Mouse (Mus musculus): ENCODE data around the gene Acaca. TPM values are rescaled to one million over a fixed set of nuclear protein-coding genes. Genes with fewer than 3 reads are reported as not detected.

Acaca gene
- polyA plus RNA-seq, 1 experiment from 2014 or later = 22.6 TPM

DNA sequence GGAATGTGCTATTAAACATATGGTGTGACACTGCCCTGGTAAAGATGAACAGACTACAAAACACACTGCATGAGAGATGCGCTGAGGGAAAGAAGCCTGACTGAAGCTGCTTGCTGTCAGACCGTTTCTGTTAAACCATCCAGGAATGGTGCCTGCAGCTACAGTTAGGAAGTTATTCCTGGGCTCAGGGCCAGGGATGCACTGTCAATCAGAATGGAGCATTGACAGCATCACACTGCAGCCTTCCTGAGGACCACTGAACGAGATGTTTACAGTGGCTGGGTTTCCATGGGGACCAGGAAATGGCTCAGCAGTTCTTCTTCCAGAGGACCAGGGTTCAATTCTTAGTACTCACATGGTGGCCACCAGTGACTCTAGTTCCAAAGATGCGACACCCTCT, 280.9 kb downstream of the Acaca start:
- no peak overlapping the region for H3K4me3 ChIP-seq (ENCODE audit: low read length)
- no peaks in the 10 kb centered on the region for H3K36me3 ChIP-seq (ENCODE audit: control insufficient read depth, insufficient read depth, low read length)
- ATAC-seq = no peak
- H3K27ac ChIP-seq (ENCODE audit: low read depth, low read length) = no peak overlapping the region
- H3K4me1 ChIP-seq (ENCODE audit: control insufficient read depth, insufficient read depth, low read depth, low read length) = peaks cover 6% of the 10 kb centered on the region
- peaks cover 2% of the 10 kb centered on the region; the same call in 1 of the 2 replicates for H3K9me3 ChIP-seq (ENCODE audit: control insufficient read depth, low read length)
- no peak overlapping the region for H3K4me2 ChIP-seq (ENCODE audit: low read length)
- no peak overlapping the region for H3K9ac ChIP-seq (ENCODE audit: low read depth, low read length)
- 41% methylated on average over 4 of the region's 4 CpGs for WGBS
- no peaks in the 10 kb centered on the region for H3K27me3 ChIP-seq (replicated peaks; ENCODE audit: control insufficient read depth, insufficient read depth, low read length)

DNA sequence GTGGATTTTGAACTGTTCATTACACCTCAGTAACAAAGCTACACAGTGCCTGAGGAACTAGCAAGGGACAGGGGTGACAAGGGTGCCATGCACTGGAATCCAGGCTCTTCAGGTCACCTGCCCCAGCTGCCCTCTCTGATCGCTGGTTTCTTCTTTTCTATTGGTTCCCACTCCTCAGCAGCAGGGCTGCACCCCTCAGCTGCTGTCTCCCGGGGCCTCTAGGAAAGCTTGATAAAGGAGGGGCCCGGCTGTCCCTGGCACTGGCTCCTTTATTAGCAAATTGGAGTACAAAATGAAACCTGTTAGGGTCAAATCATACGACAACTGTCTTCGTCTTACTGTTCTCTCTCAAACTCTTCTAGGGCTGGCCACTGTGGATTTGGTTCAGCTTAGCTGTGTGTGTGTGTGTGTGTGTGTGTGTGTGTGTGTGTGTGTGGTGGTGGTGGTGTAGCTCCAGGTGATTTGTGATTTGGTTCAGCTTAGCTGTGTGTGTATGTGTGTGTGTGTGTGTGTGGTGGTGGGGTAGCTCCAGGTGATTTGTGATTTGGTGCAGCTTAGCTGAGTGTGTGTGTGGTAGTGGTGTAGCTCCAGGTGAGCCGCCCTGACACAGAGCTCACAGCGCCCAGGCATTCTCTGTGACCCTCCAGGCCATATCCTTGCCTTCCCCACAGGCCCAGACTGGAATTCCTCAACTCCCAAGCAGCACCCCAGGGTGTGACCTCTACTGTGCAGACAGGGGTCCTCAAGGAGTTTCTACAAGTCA, 281.6 kb downstream of the Acaca start:
- H3K9me3 ChIP-seq (ENCODE audit: control insufficient read depth, low read length) = peaks cover 2% of the 10 kb centered on the region; the same call in 1 of the 2 replicates
- H3K9ac ChIP-seq (ENCODE audit: low read depth, low read length) = no peak overlapping the region
- peak overlapping the region; percentile 59 for H3K27ac ChIP-seq (ENCODE audit: low read depth, low read length)
- no peaks in the 10 kb centered on the region for H3K36me3 ChIP-seq (ENCODE audit: control insufficient read depth, insufficient read depth, low read length)
- peak; percentile 53 for ATAC-seq
- no peak overlapping the region for H3K4me2 ChIP-seq (ENCODE audit: low read length)
- WGBS = 56% methylated on average over 7 of the region's 7 CpGs
- no peaks in the 10 kb centered on the region for H3K27me3 ChIP-seq (replicated peaks; ENCODE audit: control insufficient read depth, insufficient read depth, low read length)
- H3K4me1 ChIP-seq (ENCODE audit: control insufficient read depth, insufficient read depth, low read depth, low read length) = peaks cover 6% of the 10 kb centered on the region
- no peak overlapping the region for H3K4me3 ChIP-seq (ENCODE audit: low read length)

DNA sequence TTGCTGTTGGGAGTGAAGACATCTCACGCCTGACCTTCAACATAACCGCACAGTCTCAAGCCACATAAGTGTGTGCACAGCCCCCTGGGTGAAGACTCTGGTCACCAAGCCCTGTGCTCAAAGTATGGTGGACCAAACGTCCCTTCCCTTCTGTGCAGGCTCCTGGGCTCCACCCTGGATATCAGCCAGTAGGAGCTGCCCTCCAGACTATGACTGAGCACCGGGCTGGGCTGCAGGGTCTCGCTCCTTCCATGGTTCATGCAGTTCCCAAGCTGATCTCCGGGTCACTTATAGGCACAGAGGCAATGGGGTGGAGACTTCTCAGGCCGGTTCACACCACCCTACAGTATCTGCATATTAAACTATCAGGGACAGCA, 282.2 kb downstream of the Acaca start:
- Histone ChIP-seq H3K27ac (ENCODE audit: low read depth, low read length) (peak overlapping the region; percentile 59), H3K27me3 (replicated peaks; ENCODE audit: control insufficient read depth, insufficient read depth, low read length) (no peaks in the 10 kb centered on the region), H3K9me3 (ENCODE audit: control insufficient read depth, low read length) (peaks cover 2% of the 10 kb centered on the region; the same call in 1 of the 2 replicates), H3K4me2 (ENCODE audit: low read length) (no peak overlapping the region), H3K36me3 (ENCODE audit: control insufficient read depth, insufficient read depth, low read length) (no peaks in the 10 kb centered on the region), H3K4me3 (ENCODE audit: low read length) (no peak overlapping the region), H3K4me1 (ENCODE audit: control insufficient read depth, insufficient read depth, low read depth, low read length) (peaks cover 6% of the 10 kb centered on the region), H3K9ac (ENCODE audit: low read depth, low read length) (no peak overlapping the region)
- peak; percentile 19; the same call in 1 of the 2 replicates for ATAC-seq
- 55% methylated on average over 7 of the region's 7 CpGs for WGBS

DNA sequence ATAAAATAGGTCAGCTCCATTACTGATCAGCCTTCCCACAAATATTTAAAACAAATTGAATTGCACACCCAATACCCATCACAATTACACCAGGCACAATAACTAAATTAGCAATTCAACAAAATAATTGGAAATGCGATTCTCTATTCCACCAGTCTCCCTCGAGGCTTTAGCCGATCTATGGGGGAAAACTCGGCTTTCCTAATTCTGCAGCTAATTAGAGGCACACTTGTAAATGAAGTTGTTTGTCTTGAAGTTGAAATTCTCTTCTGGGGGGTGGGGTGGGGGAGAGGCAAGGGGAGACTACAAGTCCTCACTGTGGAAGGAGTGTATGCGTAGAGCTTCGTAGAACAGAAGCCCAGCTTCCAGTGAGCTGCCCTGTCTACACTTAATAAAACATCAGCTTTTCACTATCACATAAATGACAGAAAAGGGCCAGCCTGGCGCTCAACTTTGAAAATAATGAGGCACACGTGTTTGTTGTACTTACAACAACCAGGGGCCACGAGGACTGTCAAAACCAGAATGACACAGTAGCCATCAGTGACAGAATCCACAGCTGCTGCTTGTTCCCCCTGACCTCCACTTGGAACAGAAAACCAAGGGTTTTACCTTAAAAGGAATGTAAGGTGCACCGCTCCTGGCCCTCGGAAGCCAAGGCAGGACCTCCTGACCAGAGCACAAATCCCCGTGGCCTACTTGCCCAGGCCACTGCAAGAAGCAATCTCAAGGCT, 282.9 kb downstream of the Acaca start:
- Histone ChIP-seq H3K27me3 (replicated peaks; ENCODE audit: control insufficient read depth, insufficient read depth, low read length) (no peaks in the 10 kb centered on the region), H3K9me3 (ENCODE audit: control insufficient read depth, low read length) (no peaks in the 10 kb centered on the region), H3K4me2 (ENCODE audit: low read length) (no peak overlapping the region), H3K4me1 (ENCODE audit: control insufficient read depth, insufficient read depth, low read depth, low read length) (peaks cover 6% of the 10 kb centered on the region), H3K4me3 (ENCODE audit: low read length) (no peak overlapping the region), H3K36me3 (ENCODE audit: control insufficient read depth, insufficient read depth, low read length) (no peaks in the 10 kb centered on the region), H3K9ac (ENCODE audit: low read depth, low read length) (no peak overlapping the region), H3K27ac (ENCODE audit: low read depth, low read length) (peak overlapping the region; percentile 67)
- WGBS = 50% methylated on average over 12 of the region's 12 CpGs
- peak; percentile 59; the same call in 1 of the 2 replicates for ATAC-seq

DNA sequence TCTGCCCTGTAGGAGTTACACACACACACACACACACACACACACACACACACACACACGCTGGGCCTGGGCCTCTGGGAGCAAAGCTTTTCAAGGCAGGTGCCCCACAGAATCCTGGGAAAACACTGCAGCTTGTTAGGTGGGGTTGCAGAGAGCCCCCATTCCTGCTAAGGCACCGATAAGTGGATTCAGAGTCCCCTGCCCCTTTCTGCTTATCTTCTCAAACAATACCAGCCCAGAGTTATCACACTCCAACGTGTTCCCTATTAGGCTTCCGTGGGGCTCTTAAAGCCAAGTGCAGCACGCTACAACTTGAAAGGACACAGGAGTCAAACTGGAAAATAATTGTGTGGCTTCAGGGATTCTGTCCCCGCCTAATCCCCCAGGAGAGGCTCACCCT, 283.6 kb downstream of the Acaca start:
- no peak for ATAC-seq
- Histone ChIP-seq H3K27ac (ENCODE audit: low read depth, low read length) (peak overlapping the region; percentile 17; the same call in 1 of the 2 replicates), H3K27me3 (replicated peaks; ENCODE audit: control insufficient read depth, insufficient read depth, low read length) (no peaks in the 10 kb centered on the region), H3K36me3 (ENCODE audit: control insufficient read depth, insufficient read depth, low read length) (no peaks in the 10 kb centered on the region), H3K4me3 (ENCODE audit: low read length) (no peak overlapping the region), H3K9me3 (ENCODE audit: control insufficient read depth, low read length) (no peaks in the 10 kb centered on the region), H3K9ac (ENCODE audit: low read depth, low read length) (peak overlapping the region; percentile 17), H3K4me1 (ENCODE audit: control insufficient read depth, insufficient read depth, low read depth, low read length) (peaks cover 6% of the 10 kb centered on the region), H3K4me2 (ENCODE audit: low read length) (no peak overlapping the region)
- WGBS = 56% methylated on average over 6 of the region's 6 CpGs

DNA sequence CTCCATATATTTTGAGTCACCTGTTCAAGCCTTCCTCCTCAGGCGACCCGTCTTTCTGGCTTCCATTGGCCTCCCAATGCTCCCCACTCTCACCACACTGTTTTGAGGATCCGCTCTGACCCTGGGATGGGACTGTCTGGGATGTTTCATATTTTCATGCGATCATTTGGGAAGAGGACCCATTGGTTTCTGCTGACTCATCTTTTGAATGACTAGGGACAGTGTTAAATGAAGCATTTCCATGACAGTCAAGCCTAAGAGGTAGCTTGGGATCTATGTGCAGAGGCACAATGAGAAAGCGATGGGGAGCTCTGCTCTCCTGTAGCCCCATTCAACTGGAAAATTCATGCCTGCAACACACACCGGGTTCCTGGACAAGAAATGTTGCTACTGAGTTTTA, 291.3 kb downstream of the Acaca start:
- Histone ChIP-seq H3K4me1 (ENCODE audit: control insufficient read depth, insufficient read depth, low read depth, low read length) (no peaks in the 10 kb centered on the region), H3K9me3 (ENCODE audit: control insufficient read depth, low read length) (no peaks in the 10 kb centered on the region), H3K9ac (ENCODE audit: low read depth, low read length) (no peak overlapping the region), H3K36me3 (ENCODE audit: control insufficient read depth, insufficient read depth, low read length) (no peaks in the 10 kb centered on the region), H3K4me3 (ENCODE audit: low read length) (no peak overlapping the region), H3K27me3 (replicated peaks; ENCODE audit: control insufficient read depth, insufficient read depth, low read length) (no peaks in the 10 kb centered on the region), H3K27ac (ENCODE audit: low read depth, low read length) (no peak overlapping the region), H3K4me2 (ENCODE audit: low read length) (no peak overlapping the region)
- 89% methylated on average over 6 of the region's 6 CpGs for WGBS
- no peak for ATAC-seq

DNA sequence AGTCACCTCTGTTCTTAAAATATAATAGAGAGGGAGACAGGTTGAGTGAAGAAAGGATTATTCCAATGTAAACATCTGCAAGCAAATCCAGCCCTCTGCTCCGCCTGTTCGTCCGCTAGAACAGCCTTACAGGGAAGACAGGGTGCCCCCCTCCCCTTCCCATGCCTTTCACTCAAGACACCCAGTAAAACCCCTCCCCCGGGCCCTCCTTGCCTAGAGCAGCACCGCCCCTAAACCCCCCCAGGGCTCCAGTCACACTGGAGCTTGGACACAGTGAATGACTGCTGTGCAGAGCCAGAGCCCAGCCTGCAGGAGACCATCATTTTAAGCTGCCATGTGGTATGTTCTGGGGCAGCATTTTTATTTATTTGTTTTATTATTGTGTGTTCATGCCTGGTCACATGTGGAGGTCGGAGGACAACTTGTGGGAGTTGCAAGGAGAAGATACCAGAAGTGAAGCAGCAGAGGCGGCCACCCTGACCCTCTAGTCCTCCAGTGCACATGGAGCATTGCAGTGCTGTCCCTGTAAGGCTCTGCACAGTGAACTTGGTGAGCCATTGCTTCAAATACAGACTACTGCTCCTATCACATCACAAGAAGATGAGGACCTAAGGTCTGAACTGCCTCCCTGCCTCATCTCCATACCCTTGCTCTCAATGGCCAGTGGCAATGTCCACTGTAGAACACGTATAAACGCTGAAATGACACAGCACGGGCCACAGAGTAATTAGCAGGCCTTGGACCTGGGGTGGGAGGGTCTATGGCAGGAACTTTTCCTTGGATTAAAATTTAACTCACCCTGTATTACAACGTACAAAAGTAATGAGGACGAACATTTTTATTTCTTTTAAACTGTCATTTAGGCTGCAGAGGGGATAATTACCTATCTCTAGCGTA, 296.5 kb downstream of the Acaca start:
- no peaks in the 10 kb centered on the region for H3K27me3 ChIP-seq (replicated peaks; ENCODE audit: control insufficient read depth, insufficient read depth, low read length)
- no peak overlapping the region for H3K4me3 ChIP-seq (ENCODE audit: low read length)
- ATAC-seq = no peak; the same call in 1 of the 2 replicates
- 60% methylated on average over 13 of the region's 13 CpGs for WGBS
- peaks cover 2% of the 10 kb centered on the region for H3K4me1 ChIP-seq (ENCODE audit: control insufficient read depth, insufficient read depth, low read depth, low read length)
- no peaks in the 10 kb centered on the region for H3K36me3 ChIP-seq (ENCODE audit: control insufficient read depth, insufficient read depth, low read length)
- no peaks in the 10 kb centered on the region for H3K9me3 ChIP-seq (ENCODE audit: control insufficient read depth, low read length)
- no peak overlapping the region for H3K4me2 ChIP-seq (ENCODE audit: low read length)
- H3K9ac ChIP-seq (ENCODE audit: low read depth, low read length) = no peak overlapping the region
- no peak overlapping the region for H3K27ac ChIP-seq (ENCODE audit: low read depth, low read length)

DNA sequence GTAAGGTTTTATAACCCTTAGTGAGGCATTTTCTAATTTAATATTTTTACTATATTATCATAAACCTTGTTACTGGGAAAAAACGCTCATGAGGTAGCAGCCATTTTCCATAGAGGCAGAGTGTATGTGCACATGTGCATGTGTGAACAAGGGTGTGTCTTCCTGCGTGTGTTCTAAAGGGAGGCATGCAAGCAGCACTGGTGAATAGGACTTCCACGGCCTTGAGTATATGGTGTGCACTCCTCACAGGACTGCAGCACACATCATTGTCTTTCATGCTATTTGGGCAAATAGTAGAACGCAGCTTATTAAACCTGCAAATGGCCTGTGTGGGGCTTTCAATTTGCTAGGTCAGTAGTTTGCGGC, 297.1 kb downstream of the Acaca start:
- 80% methylated on average over 5 of the region's 5 CpGs for WGBS
- Histone ChIP-seq H3K9me3 (ENCODE audit: control insufficient read depth, low read length) (no peaks in the 10 kb centered on the region), H3K9ac (ENCODE audit: low read depth, low read length) (no peak overlapping the region), H3K36me3 (ENCODE audit: control insufficient read depth, insufficient read depth, low read length) (no peaks in the 10 kb centered on the region), H3K4me1 (ENCODE audit: control insufficient read depth, insufficient read depth, low read depth, low read length) (peaks cover 2% of the 10 kb centered on the region), H3K4me3 (ENCODE audit: low read length) (no peak overlapping the region), H3K27me3 (replicated peaks; ENCODE audit: control insufficient read depth, insufficient read depth, low read length) (no peaks in the 10 kb centered on the region), H3K4me2 (ENCODE audit: low read length) (no peak overlapping the region), H3K27ac (ENCODE audit: low read depth, low read length) (no peak overlapping the region)
- no peak for ATAC-seq

DNA sequence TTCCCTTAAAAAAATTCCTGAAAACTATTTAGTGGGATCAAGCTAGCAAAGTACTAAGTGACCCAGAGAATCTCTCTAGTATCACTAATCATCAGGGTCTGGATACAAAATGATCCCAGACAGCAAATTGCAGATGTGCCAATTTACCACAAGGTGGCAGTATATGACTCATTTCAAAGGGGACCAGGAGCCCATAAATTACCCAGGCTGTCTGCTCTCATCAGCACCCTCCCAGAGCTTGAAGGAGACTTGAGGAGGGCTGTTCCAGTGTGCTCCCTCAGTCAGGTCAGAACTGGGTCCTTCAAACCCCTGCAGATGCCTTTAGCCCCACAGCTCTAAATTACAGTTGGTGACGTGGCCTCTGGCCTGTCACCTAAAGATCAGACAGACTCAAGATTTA, 300.1 kb downstream of the Acaca start:
- Histone ChIP-seq H3K9ac (ENCODE audit: low read depth, low read length) (no peak overlapping the region), H3K4me2 (ENCODE audit: low read length) (no peak overlapping the region), H3K36me3 (ENCODE audit: control insufficient read depth, insufficient read depth, low read length) (no peaks in the 10 kb centered on the region), H3K4me3 (ENCODE audit: low read length) (no peak overlapping the region), H3K9me3 (ENCODE audit: control insufficient read depth, low read length) (no peaks in the 10 kb centered on the region), H3K27ac (ENCODE audit: low read depth, low read length) (no peak overlapping the region), H3K27me3 (replicated peaks; ENCODE audit: control insufficient read depth, insufficient read depth, low read length) (no peaks in the 10 kb centered on the region), H3K4me1 (ENCODE audit: control insufficient read depth, insufficient read depth, low read depth, low read length) (peaks cover 2% of the 10 kb centered on the region)
- 52% methylated on average over 1 of the region's 1 CpGs for WGBS
- peak; percentile 82 for ATAC-seq
